Mouse (Mus musculus) limb, embryonic 14.5 days (tissue): ENCODE results near the gene Kat2b. TPM values are rescaled to one million over a fixed set of nuclear protein-coding genes. Genes with fewer than 3 reads are reported as not detected.

Experiments
- polyA plus RNA-seq, 2 experiments: library from polyadenylated mRNA; depleted of rRNA in 1 of 2; stranded (reverse) in 1 of 2; unstranded in 1 of 2; fragments of >200 nt; fragmentation: Nextera tagmentation in 1 of 2; extraction: Ambion mirVana in 1 of 2; gene quantifications; 2 replicates each; pipeline versions ENCODE4 v1.2.1 to v1.2.3; 2012 to 2014

Kat2b gene
- polyA plus RNA-seq, 2 experiments = 7.9 to 10.0 TPM

Other genes with a start within 250 kb of the Kat2b start
- 0.77 and 0.79 TPM in 2 replicates for gene Efhb, start 103.5 kb upstream of the Kat2b start, polyA plus RNA-seq (2012; rRNA removed)
- gene Efhb, start 103.5 kb upstream of the Kat2b start, polyA plus RNA-seq (2014; fragmentation: Nextera tagmentation; extraction: Ambion mirVana) = 0.29 and 0.68 TPM in 2 replicates
- 35.5 and 44.7 TPM in 2 replicates for gene Rab5a, start 87.6 kb upstream of the Kat2b start, polyA plus RNA-seq (2012; rRNA removed)
- gene Rab5a, start 87.6 kb upstream of the Kat2b start, polyA plus RNA-seq (2014; fragmentation: Nextera tagmentation; extraction: Ambion mirVana) = 85.0 and 93.7 TPM in 2 replicates
- not detected in 2 replicates for gene Pp2d1, start 27.4 kb upstream of the Kat2b start, polyA plus RNA-seq (2012; rRNA removed)
- 0.45 and 0.64 TPM in 2 replicates for gene Pp2d1, start 27.4 kb upstream of the Kat2b start, polyA plus RNA-seq (2014; fragmentation: Nextera tagmentation; extraction: Ambion mirVana)
- gene Sgo1, start 122.5 kb downstream of the Kat2b start, polyA plus RNA-seq (2012; rRNA removed) = 12.1 and 16.0 TPM in 2 replicates
- 25.7 and 27.3 TPM in 2 replicates for gene Sgo1, start 122.5 kb downstream of the Kat2b start, polyA plus RNA-seq (2014; fragmentation: Nextera tagmentation; extraction: Ambion mirVana)